Mouse (Mus musculus) limb, embryonic 11.5 days (tissue): ENCODE data around the gene Rbfox3. TPM values are rescaled to one million over a fixed set of nuclear protein-coding genes. Genes with fewer than 3 reads are reported as not detected.

Experiments used
- ATAC-seq: fragments of 200-750 bp; cut with Nextera tagmentation; 2 replicates; pipeline ENCODE4 v1.8.0; 2017; ENCODE audit warnings: low read depth; ENCODE audit not compliant: insufficient number of reproducible peaks, low FRiP score, low TSS enrichment
- DNase-seq: peaks from one replicate; pipeline ENCODE4 v3.0.0-alpha.2; 2015; ENCODE audit warnings: low spot score
- H3K27ac ChIP-seq: fragments of 300-500 bp; sonication (generic); replicated peaks from 2 replicates; pipeline ENCODE4 v1.5.1; 2014; ENCODE audit warnings: low read depth, mild to moderate bottlenecking, low read length
- H3K27me3 ChIP-seq: fragments of 300-500 bp; sonication (generic); 2 replicates; pipeline ENCODE4 v1.6.1; 2014; ENCODE audit warnings: mild to moderate bottlenecking, low read length, mixed read lengths; ENCODE audit not compliant: control insufficient read depth, insufficient read depth
- H3K36me3 ChIP-seq: fragments of 300-500 bp; sonication (generic); 2 replicates; pipeline ENCODE4 v1.6.1; 2014; ENCODE audit warnings: mild to moderate bottlenecking, low read length, moderate library complexity, mixed read lengths; ENCODE audit not compliant: control insufficient read depth, insufficient read depth
- H3K4me1 ChIP-seq: fragments of 300-500 bp; sonication (generic); 2 replicates; pipeline ENCODE4 v1.6.1; 2014; ENCODE audit warnings: low read length, mixed read lengths; ENCODE audit not compliant: control insufficient read depth, insufficient read depth
- H3K4me2 ChIP-seq: fragments of 300-500 bp; sonication (generic); 2 replicates; pipeline ENCODE4 v1.6.1; 2014; ENCODE audit warnings: low read depth, mild to moderate bottlenecking, moderate library complexity; ENCODE audit not compliant: severe bottlenecking
- H3K4me3 ChIP-seq: fragments of 300-500 bp; sonication (generic); 2 replicates; pipeline ENCODE4 v1.5.1; 2014; ENCODE audit warnings: low read depth, low read length
- H3K9ac ChIP-seq: fragments of 300-500 bp; sonication (generic); 2 replicates; pipeline ENCODE4 v1.6.1; 2014; ENCODE audit warnings: mild to moderate bottlenecking, low read length
- H3K9me3 ChIP-seq: fragments of 300-500 bp; sonication (generic); 2 replicates; pipeline ENCODE4 v1.6.1; 2016; ENCODE audit warnings: low read length; ENCODE audit not compliant: control insufficient read depth
- WGBS: fragments of 180-500 bp; shearing (Covaris S2); extraction: QIAGEN DNeasy Blood & Tissue Kit; methylation state at CpG from one replicate; pipeline ENCODE4 v1.1.7; 2014; 5-methylcytosine and 5-hydroxymethylcytosine counted together
- polyA plus RNA-seq: library from polyadenylated mRNA; unstranded; fragments of >200 nt; fragmentation: Nextera tagmentation; extraction: Ambion mirVana; gene quantifications from 2 replicates; pipeline ENCODE4 v1.2.1, GENCODE M21; 2014

The Rbfox3 gene
- polyA plus RNA-seq, 1 experiment from 2014 or later, result 1.9 TPM

DNA sequence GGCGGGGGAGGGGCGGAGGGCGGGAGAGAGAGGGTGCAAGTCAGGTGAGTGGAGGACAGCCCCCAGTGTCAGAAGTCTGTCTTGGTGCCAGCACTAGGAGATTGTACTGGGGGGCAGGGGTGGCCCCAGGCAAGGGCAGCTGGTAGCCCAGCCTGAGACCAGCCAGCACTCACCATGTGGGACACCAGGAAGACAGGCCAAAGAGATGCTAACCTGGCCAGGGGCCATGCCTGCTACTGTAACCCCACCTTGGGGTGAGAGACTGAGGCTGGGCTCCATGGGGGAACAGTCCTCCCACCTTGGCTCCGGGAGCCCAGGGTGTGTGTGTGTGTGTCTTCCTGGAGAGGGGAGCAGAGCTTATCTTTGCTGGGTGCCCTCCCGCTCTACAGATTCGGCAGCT is 408.4 kb downstream of the Rbfox3 start:
- Histone ChIP-seq H3K27ac (no peak overlapping the region), H3K4me2 (no peak overlapping the region), H3K27me3 (peaks cover 24% of the 10 kb centered on the region), H3K36me3 (no peaks in the 10 kb centered on the region), H3K9me3 (no peaks in the 10 kb centered on the region), H3K4me3 (no peak overlapping the region), H3K9ac (peak overlapping the region; percentile 2; the same call in 1 of the 2 replicates), H3K4me1 (0 out of 2 replicates have a peak, but pooled peaks cover 2% of the 10 kb centered on the region)
- no peak for ATAC-seq
- DNase-seq, result no peak
- 50% methylated on average over 6 of the region's 6 CpGs for WGBS

DNA sequence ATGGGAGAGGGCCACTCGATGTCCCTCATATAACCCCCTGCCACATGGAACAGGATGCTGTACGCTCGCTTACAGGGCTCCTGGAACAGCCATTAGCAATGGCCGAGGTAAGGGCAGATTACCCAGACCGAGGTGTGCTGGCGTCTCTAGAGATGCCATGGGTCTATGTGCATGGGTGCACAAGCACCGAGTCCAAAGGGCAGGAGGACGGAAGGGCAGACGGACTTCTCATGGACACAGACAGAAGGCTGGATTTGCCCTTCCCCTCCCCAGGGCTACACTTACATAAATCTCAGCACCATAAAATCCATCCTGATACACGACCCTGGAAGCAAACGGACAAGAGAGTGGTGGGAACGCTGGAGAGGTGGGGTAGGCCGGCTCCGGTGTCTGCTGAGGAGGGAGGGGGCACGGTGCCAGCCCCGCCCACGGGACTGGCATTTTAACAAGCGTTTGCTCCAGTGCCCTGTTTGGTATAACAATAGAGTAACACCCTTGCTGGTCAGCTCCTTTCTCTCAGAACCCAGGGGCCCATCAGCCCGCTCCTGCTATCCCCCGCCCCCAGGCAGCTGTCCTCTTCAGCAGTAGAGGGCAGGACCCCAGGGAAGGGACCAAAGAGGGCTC is 415.2 kb downstream of the Rbfox3 start:
- H3K36me3 ChIP-seq, result no peaks in the 10 kb centered on the region
- DNase-seq (no peak), ATAC-seq (no peak)
- peaks cover 6% of the 10 kb centered on the region; the same call in 1 of the 2 replicates for H3K4me1 ChIP-seq
- no peak overlapping the region for H3K9ac ChIP-seq
- H3K27me3 ChIP-seq, result no peaks in the 10 kb centered on the region
- H3K4me3 ChIP-seq, result no peak overlapping the region
- no peak overlapping the region for H3K4me2 ChIP-seq
- WGBS, result 54% methylated on average over 20 of the region's 20 CpGs
- H3K27ac ChIP-seq, result no peak overlapping the region
- no peaks in the 10 kb centered on the region for H3K9me3 ChIP-seq

DNA sequence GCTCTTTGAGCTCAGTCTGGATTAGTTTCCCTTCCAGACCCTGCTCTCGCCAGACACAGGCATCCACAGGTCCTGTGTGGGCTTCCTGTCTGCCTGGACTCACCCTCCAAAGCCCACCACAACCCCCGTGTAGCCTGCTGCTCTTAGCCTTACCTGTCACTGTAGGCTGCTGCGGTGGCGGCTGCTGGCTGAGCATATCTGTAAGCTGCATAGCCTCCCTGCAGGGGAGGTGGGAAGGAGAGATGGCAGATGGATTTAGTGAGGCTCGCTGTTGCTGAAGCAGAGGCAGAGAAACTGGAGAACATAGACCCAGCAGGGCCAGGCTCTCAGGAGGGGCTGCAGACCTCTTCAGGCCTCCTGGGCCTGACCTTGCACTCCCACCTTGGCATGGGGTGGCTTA is 416.3 kb downstream of the Rbfox3 start:
- no peak overlapping the region for H3K27ac ChIP-seq
- no peak overlapping the region for H3K9ac ChIP-seq

DNA sequence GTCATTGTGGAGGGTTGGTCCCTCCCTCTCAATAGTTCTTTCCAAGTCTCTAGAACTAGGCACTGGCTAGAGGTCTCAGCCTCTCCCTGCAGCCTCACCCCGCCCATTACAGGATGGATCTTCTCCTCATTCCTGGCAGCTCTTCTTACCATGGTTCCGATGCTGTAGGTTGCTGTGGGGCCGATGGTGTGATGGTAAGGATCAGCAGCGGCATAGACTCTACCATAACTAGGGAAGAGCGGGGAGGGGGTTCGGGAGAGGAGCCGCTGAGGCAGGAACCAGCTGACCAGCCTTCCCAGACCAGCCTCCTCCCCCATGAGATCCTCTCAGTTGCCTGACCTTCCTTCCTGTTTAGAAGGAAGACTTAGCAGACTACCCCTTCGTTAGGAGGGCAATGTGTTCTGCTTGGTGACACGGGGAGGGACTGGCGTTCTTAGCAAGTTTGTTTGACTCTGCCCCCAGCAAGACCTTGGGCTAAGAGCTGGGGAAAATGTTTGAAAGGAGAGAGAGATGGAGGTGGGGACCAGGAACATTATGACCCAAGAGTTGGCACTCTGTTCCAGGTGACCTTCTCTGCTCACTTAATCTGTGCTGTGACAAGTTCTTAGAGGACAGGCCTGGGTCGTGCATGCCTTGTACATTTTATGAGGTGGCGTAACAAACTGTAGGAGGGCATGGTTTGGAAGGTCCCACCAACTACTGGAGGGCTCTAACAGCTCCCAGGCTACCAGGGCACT is 417.2 kb downstream of the Rbfox3 start:
- Histone ChIP-seq H3K4me1 (peaks cover 11% of the 10 kb centered on the region; the same call in 1 of the 2 replicates), H3K9ac (no peak overlapping the region), H3K27me3 (no peaks in the 10 kb centered on the region), H3K36me3 (no peaks in the 10 kb centered on the region), H3K4me3 (no peak overlapping the region), H3K9me3 (no peaks in the 10 kb centered on the region), H3K27ac (no peak overlapping the region), H3K4me2 (no peak overlapping the region)
- DNase-seq (no peak), ATAC-seq (no peak)
- WGBS, result 77% methylated on average over 12 of the region's 12 CpGs

More for the DNA sequence above, 416.3 kb downstream of the Rbfox3 start:
- no peaks in the 10 kb centered on the region for H3K9me3 ChIP-seq
- DNase-seq (no peak), ATAC-seq (no peak)
- no peak overlapping the region for H3K4me2 ChIP-seq
- WGBS, result 33% methylated on average over 5 of the region's 5 CpGs
- H3K27me3 ChIP-seq, result no peaks in the 10 kb centered on the region
- H3K4me1 ChIP-seq, result peaks cover 11% of the 10 kb centered on the region; the same call in 1 of the 2 replicates
- no peaks in the 10 kb centered on the region for H3K36me3 ChIP-seq
- no peak overlapping the region for H3K4me3 ChIP-seq

DNA sequence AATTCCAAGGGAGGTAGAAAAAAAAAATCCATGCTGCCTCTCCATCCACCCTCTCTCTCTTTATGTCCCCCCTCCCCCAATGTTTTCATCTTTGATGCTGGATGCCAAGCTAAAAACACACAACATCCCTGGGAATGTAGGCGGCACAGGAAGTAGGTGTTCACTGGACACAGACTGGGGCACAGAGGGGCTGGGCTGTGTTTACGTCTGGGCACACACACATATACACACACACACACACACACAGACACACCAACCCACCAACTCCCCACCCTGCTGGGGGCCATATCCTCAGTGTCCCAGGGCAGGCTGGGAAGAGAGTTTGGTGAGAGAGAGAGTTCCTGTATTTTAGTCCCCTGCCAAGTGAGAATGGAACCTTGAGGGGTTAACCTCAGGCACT is 417.9 kb downstream of the Rbfox3 start:
- H3K4me2 ChIP-seq, result no peak overlapping the region
- peaks cover 12% of the 10 kb centered on the region; the same call in 1 of the 2 replicates for H3K4me1 ChIP-seq
- H3K9ac ChIP-seq, result no peak overlapping the region
- no peaks in the 10 kb centered on the region for H3K27me3 ChIP-seq
- no peaks in the 10 kb centered on the region for H3K9me3 ChIP-seq
- no peak overlapping the region for H3K27ac ChIP-seq
- 75% methylated on average over 2 of the region's 2 CpGs for WGBS
- no peak for DNase-seq
- no peaks in the 10 kb centered on the region for H3K36me3 ChIP-seq
- H3K4me3 ChIP-seq, result no peak overlapping the region
- ATAC-seq, result no peak

DNA sequence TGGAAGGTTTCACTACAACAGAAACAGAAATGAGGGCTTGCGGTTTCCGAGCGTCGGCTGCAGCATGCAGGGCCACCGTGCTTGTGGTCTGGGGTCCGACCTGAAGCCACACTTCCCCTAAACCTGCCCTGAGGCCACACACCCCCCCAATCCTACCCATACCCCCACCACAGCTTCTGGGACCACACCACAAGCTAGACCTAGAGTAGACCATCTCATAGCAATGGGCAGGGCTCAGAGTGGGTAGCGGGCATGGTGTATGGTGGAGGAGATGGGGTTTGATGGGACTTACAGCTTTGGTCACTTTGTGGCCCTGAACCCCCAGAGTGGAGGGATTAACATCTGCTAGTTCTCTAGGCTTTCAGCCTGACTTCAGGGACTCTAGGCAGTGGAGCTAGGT is 420.2 kb downstream of the Rbfox3 start:
- ATAC-seq, result no peak

DNA sequence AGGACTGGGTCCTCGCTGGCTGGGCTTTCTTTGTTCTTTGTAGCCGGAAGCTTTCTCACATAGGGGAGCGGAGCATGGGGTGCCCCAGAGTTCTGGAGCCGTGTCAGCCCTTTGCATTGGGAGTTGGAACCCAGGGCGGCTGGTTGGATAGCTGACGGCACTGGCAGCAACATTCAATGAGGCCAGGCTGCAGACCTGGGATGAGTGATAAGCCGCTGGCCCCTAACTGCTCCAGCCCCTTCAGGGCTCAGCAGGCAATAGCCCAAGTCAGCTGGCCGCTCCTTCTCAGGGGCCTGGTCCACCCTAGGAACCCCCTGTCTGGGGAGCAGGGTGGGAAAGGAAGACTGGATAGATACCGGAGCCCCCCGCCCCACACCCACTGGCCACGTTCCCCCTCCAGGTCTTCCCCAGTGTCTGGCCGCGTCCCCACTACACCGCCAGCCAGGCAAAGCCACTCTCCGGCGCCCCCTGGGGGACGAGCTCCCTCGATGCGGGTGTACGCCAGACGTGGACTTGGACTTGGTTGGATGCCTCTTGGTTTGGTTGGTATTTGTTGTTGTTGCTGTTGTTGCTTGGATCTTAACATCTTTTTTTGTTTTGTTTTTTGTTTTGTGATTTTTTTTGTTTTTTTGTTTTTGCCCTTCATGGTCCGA is 420.7 kb downstream of the Rbfox3 start:
- no peaks in the 10 kb centered on the region for H3K27me3 ChIP-seq
- DNase-seq, result peak; percentile 91
- H3K4me2 ChIP-seq, result peak overlapping the region; percentile 24; the same call in 1 of the 2 replicates
- WGBS, result 20% methylated on average over 22 of the region's 22 CpGs
- H3K4me3 ChIP-seq, result no peak overlapping the region
- no peaks in the 10 kb centered on the region; the same call in 1 of the 2 replicates for H3K36me3 ChIP-seq
- peaks cover 13% of the 10 kb centered on the region; the same call in 1 of the 2 replicates for H3K4me1 ChIP-seq
- H3K9ac ChIP-seq, result peak overlapping the region; percentile 24; the same call in 1 of the 2 replicates
- H3K9me3 ChIP-seq, result no peaks in the 10 kb centered on the region
- H3K27ac ChIP-seq, result no peak overlapping the region
- no peak for ATAC-seq

More for the DNA sequence above, 420.2 kb downstream of the Rbfox3 start:
- Histone ChIP-seq H3K36me3 (no peaks in the 10 kb centered on the region; the same call in 1 of the 2 replicates), H3K4me3 (no peak overlapping the region), H3K4me2 (no peak overlapping the region), H3K4me1 (peaks cover 13% of the 10 kb centered on the region; the same call in 1 of the 2 replicates), H3K27ac (no peak overlapping the region), H3K27me3 (no peaks in the 10 kb centered on the region), H3K9ac (no peak overlapping the region), H3K9me3 (no peaks in the 10 kb centered on the region)
- 90% methylated on average over 7 of the region's 7 CpGs for WGBS
- DNase-seq, result no peak

DNA sequence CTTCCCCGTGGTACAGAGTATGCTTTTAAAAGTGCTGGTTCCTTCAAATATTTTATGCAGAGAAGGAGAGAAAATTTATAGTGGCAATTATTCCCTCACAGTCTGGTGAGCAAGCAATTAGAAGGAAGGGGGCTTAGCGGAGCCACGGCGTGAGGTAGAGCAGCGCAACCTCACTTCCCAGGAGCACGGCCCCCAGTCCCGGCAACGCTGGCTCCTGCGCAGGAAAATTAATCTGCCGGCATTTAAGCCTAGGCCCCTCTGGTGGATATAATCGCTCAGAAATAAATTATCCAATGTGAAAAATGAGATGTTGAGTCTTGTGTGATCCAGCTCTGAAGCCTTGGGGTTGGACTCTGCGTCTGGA is 422.5 kb downstream of the Rbfox3 start:
- DNase-seq (no peak), ATAC-seq (no peak)
- H3K9me3 ChIP-seq, result no peaks in the 10 kb centered on the region
- no peak overlapping the region for H3K27ac ChIP-seq
- no peak overlapping the region for H3K4me3 ChIP-seq
- 64% methylated on average over 12 of the region's 12 CpGs for WGBS
- no peaks in the 10 kb centered on the region for H3K27me3 ChIP-seq
- no peak overlapping the region for H3K4me2 ChIP-seq
- H3K9ac ChIP-seq, result no peak overlapping the region
- H3K4me1 ChIP-seq, result peaks cover 10% of the 10 kb centered on the region; the same call in 1 of the 2 replicates
- no peaks in the 10 kb centered on the region; the same call in 1 of the 2 replicates for H3K36me3 ChIP-seq
